Mouse (Mus musculus) gastrocnemius, adult 18-20 months (tissue): ENCODE measurements around the gene Rcc1l. TPM values are rescaled to one million over a fixed set of nuclear protein-coding genes. Genes with fewer than 3 reads are reported as not detected.

ENCODE experiments used
- DNase-seq: peaks from one replicate; pipeline ENCODE4 v3.0.0; 2021; ENCODE audit warnings: low spot score
- total RNA-seq, 2 experiments: library from RNA; stranded (reverse); gene quantifications; 2 replicates each; pipeline ENCODE4 v1.2.3; 2021

Gene Rcc1l
- total RNA-seq, 2 experiments from 2014 or later: 22.7 to 25.2 TPM

DNA sequence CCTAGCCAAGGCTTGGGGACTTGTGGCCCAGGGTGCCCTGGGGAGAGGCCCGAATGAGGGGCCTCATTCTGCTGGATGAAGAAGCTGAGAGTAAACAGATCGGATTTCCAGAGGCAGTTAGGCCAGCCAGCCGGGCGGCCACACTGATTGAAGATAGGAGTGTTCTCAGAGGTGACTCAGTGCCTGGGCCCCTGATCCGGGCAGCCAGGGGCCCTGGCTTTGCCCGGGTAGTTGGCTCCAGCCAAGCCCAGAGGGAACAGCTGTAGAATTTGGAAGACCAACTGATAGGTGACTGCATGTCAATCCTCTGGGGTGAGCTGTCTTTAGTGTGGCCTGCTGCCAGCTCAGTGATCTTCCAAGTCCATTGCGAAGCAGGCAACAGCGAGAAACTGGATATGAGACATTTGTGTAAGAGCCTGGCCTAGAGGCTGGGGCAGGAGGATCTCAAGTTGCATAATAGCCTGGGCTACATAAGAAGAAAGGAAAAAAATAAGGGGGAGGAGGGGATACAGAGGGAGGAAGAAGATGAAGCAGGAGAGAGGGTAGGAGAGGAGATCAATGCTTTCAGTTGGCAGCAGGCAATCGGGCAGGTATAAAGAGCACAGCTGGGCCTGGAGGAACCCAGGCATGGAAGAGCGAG is 57.0 kb downstream of the Rcc1l start:
- DNase-seq: peak; percentile 89

DNA sequence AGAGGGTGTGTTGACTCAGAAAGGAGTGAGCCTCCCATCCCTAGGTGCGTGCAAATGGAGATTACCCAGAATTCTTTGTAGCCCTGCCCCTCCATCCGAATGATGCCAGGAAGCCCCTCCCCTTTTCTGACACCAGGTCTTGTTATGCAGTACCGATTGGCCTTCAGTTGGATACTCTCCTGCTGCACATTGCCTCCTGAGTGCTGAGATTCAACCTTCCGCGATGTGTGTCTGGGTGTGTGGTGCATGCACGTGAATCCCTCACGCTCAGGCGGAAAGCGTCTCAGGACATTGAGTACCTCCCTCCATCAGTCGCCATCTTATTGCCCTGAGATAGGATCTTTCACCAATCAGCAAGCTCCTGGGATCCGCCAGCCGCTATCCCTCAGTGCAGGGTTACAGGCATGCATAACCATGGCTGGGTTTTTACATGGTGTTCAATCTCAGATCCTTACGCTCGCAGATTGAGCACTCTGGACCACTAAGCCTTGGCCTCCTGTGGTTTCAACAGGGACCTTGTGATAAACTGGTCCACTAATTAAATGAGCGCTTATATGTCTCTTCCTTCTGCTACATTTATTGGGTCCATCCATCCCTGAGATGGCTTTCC is 57.7 kb downstream of the Rcc1l start:
- DNase-seq: peak; percentile 19

DNA sequence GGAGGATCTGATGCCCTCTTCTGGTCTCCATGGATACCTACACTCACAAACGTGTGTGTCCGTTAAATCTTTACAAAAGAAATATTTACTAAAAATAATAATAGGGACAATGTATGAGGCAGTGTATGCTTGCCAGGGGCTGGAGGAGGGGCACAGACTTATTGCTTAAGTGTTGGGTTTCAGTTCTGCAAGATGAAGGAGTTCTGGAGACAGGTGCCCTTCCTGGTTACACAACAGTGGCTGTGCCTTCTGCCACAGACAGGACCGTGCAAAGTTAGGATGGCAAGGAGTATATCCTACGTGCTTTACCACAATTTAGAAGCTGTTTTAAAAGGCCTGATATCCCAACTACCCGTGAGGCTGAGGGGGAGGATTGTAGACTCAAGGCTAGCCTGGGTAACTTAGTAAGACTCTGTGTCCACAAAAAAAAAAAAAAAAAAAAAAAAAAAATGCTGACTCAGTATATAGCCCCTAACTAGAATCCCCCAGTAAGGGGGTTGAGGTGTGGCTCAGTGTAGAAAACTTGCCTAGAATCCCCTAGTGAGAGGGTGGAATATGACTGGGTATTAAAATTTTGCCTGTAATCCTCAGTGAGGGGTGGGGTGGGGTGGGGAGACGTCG is 60.8 kb downstream of the Rcc1l start:
- no peak for DNase-seq

DNA sequence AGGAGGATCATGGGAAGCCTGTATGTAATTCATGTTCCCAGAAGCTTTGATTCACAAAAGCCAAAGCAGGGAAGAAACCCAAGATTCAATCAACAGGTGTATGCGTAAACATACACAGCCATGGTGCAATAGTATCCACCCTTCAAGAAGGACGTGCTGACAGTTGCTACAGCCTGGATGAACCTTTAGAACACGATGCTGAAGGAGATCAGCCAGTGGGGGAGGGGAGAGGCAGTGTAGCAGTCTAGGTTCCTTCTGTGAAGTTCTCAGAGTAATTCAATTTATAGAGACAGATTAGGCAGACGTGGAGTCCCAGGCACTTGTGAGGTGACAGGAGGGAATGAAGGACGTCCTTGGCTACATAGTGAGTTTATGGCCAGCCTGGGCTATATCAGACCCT is 61.6 kb downstream of the Rcc1l start:
- DNase-seq: peak; percentile 79

DNA sequence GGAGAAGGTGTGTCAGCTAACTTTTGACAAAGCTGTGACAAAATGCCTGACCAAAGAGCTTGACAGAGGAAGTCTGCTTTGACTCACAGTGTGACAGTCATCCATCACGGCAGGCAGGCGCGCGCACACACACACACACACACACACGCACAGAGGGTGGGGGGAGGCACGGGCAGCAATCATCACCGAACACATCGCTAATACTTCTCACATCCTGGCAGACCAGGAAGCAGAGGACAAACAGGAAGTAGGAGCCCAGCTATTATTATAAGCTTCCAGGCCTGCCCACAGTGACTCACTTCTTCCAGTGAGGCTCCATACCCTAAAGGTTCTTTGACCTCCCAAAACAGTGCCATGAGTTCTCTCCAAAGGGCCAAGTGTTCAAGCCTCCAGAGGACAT is 70.7 kb downstream of the Rcc1l start:
- DNase-seq: no peak

DNA sequence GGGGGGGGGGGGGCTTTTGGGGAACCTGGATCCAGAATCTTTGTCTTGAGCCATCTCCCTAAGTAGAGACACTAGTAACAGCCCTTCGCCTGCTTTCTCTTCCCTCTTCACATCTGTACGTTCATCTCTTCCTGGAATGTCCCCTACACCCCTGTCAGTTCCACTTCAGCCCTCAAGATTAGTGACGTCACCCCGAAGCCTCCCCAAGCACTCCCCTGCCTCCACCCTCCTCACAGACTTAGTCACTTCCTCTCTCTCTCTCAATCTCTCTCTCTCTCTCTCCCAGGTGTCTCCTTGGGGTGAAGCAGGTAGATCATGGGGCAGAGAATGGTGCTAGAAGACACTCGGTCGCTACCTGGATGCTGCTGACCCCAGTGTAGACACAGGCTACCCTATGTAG is 73.9 kb downstream of the Rcc1l start:
- no peak for DNase-seq

DNA sequence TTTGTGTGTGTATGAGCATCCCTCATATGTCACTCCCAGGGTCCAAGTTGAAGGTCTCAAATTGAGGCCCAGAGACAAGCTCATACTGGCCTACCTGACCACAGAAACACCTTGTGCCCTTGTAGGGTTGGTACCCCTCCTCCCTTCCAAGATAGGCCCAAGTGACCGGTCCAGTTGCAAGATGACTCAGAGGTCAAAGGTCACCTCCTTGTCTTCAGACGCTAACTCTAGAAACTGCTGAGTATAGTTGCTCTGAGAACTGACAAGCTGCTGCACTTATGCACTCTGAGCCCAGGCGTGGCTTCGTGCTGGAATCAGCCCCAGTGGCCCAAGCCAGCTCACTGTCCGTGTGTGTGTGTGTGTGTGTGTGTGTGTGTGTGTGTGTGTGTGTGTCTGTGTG is 74.7 kb downstream of the Rcc1l start:
- DNase-seq: peak; percentile 38

DNA sequence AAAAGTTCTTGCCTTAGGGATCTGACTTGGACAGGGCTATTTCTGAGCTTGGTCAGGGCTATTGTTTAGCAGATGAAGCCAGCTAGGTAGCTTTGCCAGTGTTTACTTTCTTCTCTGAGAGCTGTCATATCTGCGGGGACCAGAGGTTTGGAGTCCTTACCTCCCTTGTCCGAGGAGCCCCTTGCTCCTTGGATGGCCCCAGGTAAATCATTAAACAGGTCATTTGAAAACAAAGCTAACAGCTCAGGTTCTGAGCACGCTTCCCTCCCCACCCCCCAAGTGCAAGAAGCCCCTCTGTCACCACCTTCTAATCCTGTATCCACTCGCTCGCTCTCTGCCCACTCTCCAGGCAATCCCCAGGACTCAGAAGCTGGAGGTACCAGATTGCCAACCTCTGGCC is 75.3 kb downstream of the Rcc1l start:
- DNase-seq: no peak

DNA sequence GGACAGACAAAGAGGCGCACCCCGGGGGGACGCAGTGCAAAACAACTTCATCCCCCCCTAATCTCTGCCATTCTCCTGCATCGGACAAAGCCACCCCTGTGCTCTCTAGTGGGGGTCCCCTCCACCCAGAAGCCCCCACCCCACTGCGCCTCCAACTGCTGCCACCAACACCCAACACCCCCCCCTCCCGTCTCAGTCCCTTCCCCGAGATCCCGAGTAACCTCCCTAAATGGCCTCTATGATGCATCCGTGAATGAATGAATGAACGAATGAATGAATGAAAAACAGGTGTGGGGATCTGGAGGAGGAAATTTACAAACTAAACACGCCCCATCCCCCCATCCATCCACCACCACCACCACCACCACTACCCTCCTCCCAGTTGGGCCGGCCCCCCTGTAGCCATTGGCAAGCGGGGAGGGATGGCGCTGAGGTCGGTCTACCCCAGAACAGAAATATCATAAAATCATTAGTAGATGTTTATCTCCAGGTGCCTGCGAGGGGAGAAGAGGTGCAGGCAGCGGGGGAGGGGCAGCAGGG is 76.3 kb downstream of the Rcc1l start:
- no peak for DNase-seq

DNA sequence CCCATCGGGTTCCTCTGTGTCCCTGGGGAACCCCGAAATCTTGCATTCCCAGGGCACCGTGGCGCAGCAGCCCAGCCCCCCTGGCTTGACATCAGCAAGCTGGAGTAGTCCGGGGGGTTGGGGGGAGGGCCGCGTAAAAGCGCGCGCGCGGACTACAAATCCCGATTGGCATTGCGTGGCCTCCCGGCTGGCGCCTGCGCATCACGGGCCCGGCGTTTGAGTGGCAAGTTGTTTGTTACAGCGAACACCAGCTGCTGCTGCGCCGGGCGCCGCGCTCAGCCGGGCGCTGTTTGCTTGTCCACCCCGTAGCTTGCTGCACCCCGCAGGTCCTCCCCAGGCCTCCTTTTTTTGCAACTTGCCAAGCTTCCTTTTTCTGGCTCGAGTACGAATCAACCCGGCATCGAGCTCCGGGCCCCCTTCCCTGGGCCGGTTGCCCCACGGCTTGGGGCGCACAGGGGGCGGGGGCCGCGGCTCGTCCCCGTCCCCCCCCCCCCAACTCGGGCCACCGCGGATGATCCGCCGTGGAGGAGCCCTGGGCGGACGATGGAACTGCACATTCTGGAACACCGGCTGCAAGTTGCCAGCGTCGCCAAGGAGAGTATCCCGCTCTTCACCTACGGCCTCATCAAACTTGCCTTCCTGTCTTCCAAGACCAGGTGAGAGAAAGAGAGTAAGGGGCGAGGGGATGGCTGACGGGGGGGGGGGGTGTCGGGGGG is 76.9 kb downstream of the Rcc1l start, which contains the start of gene Castor2:
Gene Castor2 (plus strand): TSS at position 216 of the 716 bp plus-strand sequence.
- DNase-seq: peak; percentile 95

DNA sequence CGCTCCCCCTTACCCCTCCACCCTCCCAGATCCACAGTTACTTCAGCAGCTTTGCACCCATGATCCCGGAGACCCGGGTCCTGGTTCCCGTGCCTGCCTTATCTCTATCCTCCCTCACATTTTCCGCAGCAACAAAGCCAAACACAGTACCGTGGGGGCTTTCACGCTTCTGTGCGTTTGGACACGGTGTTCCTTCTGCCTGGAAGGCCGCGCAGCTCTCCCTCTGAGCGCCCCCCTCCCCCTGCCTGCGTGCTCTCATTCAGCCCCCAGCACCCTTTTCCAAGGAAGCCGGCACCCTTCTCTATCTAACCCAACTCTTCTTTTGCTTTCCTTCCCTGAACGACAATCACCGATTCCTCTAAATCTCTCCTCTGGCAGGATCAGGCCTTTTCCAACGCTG is 77.6 kb downstream of the Rcc1l start:
- peak; percentile 35 for DNase-seq

DNA sequence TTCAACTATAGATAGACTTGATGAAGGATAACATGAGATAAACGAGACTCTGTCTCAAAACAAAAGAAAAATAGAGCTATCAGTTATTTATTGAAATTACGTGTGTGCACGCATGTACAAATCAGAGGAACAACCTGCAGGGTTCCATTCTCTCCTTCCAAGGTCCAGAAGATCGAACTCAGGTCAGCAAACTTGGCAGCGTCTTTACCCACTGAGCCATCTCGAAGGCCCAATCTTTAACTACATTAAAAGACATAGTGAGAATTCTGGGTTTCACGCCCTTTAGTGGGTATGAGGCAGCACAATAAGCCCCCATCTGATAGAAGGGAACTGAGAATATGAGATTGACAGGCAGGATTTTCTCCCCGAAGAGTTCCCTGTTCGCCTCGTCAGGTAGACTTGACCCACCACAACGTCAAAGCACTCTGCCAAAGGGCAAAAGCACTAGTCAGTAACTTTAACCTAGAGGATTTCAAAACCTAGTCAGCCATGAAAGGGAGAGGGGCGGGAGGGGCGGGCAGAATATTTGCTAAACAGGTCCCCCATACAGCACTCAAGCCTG is 78.2 kb downstream of the Rcc1l start:
- DNase-seq: no peak

Other genes with a start within 250 kb of the Rcc1l start
- 10 to 100 TPM; 42.9 to 67.4 TPM for gene Castor2, start 77.1 kb downstream of the Rcc1l start, total RNA-seq
- gene Gtf2ird2, start 7.2 kb upstream of the Rcc1l start, total RNA-seq: 1 to 10 TPM; 5.0 to 6.3 TPM
- 1 to 10 TPM; 2.1 to 2.2 TPM for gene Ncf1, start 52.9 kb upstream of the Rcc1l start, total RNA-seq
- 100 to 1,000 TPM; 102 to 112 TPM for gene Gtf2i, start 138.0 kb upstream of the Rcc1l start, total RNA-seq